Mouse (Mus musculus) forelimb bud, embryonic 11.5 days (tissue): ENCODE measurements at regions not wholly inside any gene's neighbourhood (a gene's known extent, or its start where the extent isn't known, plus 50 kb on each side); places are given as distances from the start of the nearest gene placed in this dataset.
"Not testable (repeated sequence)": the region's sequence is repeated elsewhere in the genome, so short reads cannot be mapped to it uniquely, and the experiment has no call there.

Source experiments
- DNase-seq: peaks from one replicate; pipeline ENCODE4 v3.0.0-alpha.2; 2012; ENCODE audit warnings: low read depth, low spot score

DNA sequence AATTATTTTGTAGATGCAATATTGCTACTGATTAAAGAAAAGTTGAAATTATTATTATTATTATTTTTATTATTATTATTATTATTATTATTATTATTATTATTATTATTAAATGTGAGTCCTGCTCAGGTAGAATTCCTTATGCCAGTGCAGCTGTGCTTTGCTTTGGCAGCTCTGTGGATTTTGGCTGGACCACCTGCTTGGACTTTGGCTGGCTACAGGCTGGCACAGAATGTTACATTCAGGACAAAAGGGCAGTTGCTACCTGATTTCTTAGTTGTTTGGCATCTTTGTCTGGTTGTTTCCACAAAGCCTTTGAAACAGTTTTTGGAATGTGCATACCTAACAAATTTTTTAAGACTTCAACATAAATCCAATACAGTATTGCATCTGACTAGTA lies 307.7 kb upstream of the Adamts5 start:
- DNase-seq = no peak

DNA sequence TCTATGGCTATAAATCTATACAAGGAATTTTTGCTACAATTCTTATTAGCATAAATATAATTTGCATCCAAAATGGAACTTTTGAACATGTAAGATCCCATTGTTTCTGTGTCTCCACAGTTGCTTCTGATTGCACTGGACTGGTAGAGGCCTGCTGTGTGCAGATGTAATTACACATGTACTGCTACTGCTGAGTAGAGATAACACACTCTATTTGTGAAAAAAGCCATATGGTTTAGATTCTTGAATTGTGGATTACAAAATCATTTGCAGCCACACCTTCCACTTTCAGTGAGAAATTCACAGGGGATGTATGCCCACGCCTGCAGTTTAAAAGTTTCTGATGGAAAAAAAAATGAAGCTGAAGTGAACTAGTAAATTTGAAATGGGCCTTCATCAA lies 288.2 kb upstream of the Adamts5 start:
- DNase-seq = no peak

DNA sequence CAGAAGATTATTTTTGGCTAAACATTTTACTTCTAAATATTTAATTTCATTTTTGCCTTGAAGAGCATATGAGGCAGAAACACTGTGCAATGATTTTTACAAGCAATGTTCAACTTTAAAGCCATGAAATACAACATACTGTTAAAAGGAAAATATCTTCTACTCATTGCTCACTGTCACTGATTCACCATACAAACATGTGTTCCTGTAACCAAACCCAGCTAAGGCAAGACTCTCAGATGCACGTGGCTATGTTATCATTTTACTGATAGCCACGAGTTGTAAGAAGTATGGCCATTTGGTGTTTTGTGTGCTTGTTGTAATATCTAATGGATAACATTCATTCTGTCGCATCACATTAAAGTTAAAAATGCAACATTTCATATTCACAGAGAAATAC lies 287.3 kb upstream of the Adamts5 start:
- no peak for DNase-seq

DNA sequence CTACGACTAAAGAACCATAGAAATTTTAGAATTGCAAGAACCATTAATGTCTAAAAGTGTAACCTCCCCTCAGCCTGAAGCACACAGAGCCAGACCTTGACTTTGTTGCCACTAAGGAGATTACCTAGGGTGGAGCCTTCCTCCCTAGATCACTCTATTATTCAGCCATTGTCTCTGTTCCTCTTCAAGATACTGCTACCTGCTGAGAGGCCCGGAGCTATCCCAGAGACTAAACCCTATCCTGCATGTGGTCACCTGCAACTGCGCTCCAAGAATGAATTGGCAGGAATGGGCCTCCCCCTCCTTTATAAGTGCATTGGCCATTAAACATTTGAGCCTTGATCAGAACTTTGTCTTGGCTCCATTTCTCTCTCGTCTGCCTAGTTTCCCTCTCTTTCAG lies 286.0 kb upstream of the Adamts5 start:
- DNase-seq = not testable (repeated sequence)

DNA sequence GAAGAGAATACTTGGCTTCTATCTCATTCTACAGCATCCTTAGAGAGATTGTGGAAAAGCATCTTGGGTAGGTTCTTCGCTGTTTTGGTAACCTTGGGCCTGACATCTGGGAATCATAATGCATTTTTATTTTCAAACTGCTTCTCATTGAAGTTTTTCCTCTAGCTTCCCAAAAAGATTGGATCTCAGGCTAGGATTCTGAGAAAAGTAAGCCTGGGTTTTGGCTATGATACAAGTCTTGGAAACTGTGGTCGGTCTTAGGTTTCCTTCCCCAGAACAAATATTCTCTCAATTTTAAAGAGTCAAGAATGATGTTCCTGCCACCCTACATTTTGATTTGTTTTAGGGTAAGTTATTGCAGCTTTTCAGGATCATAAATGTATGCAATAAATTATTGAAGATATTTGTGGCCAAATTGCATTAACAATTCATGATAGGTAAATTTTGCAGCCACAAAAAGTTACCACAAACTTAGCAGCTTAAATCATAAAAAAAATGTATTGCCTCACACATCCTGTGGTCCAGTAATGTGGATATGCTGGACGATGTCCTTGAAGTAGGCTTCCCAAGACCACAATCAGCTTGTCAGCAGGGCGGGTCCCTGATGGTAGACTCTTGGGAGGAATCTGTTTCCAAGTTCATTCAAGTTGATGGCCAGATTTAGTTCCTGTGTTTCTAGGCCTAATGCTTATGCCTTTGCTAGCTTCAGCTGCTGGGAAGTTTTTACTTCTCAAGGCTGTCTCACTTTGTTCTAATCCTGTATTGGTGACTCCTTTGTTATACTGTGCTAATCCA lies 257.6 kb upstream of the Adamts5 start:
- DNase-seq = no peak

DNA sequence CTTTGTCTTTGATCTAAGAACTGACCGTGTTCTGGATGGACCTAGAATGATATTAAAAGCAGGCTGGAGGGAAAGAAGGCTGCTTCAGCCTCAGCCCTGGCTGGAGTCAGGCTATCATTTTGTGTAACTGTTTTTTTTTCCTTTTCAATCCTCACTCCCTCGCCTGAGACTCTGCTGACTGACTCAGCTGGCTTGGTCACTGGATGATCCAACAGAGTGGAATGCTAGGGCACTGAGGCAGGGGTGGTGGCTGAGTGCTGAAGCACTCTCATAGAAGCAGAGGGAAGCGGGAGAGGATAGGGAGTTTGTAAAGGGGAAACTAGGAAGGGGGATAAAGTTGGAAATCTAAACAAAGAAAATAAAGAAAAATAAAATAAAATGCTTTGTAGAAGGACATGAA lies 236.5 kb upstream of the Adamts5 start:
- no peak for DNase-seq

DNA sequence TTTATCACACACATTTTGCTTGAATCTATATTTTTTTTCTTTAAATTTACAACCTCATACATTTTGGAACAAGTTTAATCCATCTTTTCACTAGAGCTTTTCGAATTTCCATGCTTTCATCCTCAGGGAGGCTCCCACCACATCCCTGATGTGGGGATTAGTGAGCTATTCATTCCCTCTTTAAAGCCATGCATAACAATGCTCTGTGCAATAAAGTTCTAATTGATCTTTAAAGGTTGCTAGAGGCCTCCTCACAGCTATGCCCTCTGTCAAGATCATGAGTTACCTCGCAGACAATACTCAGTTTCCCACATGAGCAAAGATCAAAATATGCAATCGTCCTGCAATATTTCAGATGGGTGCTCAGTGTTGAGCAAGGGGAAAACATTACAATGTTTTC lies 234.5 kb upstream of the Adamts5 start:
- DNase-seq = no peak

DNA sequence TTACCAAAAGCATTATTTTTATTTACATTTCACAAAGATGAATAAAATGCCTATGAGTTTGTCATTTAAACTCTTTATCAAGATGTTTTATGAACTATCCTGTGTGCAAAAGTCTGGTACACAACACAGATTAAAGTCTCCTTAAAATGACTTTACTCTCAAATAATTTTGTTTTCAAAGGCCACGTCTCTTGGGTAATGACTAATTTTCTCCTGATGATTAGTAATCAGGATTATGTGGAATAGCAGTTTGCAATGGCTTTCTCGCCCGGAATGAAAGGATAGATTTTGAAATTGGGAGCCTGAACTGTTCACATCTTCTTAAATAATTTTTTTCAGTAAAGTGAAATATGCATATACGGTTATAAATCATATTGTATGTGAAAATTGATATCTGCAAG lies 225.8 kb upstream of the Adamts5 start:
- DNase-seq = no peak

DNA sequence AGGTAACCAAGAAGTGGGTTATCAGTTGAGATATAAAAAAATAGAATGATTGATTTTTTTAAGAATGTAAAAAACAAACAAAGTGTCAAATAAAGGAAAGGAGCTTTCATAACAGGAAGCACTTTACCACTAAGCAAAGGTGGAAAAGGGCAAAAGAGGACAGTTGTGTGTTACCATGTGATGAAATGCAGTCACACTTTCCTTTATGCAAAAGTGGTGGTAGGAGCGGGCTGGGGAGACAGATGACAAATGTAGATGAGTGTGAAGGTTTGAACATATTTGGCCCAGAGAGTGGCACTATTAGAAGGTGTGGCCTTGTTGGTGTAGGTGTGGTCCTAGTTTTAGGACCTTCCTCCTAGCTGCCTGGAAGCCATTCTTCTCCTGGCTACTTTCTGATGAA lies 222.6 kb upstream of the Adamts5 start:
- no peak for DNase-seq

DNA sequence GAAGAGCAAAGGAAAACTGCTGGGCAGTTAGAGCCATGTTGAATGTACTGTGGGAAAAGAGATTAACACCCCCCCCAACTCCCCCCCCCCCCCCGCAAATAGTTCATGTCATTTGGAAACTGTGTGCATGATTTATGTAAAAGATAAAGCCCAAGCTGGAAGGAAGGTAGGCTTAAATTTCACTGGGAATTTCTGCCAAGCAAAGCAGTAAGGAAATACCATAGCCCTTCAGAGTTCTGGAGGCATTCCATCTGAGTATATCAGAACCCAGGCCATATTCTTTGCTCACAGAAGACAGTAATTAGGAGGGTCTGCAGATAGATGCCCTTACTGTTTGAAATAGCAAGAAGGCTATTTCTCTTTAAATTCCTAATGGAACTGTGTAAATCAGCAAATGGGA lies 221.3 kb upstream of the Adamts5 start:
- DNase-seq = no peak

DNA sequence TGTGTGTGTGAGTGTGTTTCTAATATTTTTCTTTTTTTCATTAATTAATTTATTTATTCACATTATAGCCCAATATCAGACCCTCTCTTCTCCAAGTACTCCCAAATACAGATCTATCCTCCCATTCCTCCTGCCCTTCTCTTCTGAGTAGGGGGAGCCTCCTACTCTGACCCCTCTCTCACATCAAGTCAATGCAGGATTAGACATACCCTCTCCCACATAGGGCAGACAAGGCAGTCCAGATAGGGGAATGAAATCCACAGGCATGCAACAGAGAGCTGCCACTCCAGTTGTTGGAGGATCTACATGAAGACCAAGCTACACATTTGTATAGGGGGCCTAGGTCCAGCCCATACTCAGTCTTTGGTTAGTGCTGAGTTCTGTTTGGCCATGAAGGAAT lies 216.3 kb upstream of the Adamts5 start:
- DNase-seq = no peak

DNA sequence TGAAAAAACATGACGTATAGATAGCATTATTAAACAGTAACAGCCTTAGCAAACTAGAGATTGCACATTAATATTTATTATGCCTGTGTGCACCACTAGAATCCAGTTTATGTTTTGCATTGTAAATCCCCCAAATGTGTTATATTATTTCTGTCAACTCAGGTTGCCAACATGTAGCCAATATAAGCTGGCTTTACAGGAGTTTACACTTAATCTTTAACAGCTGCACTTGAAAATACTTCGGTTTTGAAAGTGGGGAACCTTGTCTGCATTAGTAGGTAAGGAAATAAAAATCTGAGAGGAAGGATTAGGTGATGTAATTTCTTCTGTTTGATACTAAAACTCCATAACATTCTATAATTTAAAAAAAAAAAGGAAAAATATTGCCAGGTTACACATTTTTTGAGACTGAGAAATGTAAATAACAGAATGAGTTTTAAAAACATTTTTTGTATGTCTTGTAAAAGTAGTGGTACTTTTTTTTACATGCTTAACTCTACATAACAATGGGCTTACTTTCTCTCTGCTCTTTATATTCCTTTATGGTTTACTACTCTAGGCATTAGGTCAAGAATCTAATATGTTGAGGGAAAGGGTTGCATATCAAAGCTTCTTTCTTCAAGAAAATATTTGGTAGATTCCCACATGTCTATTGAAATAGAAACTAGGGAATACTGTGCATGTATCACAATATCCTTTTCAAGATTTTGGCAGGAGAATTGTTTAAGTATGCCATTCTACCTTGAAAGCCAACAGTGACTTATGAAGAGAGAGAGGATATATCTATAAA lies 214.2 kb upstream of the Adamts5 start:
- DNase-seq = peak; percentile 44

DNA sequence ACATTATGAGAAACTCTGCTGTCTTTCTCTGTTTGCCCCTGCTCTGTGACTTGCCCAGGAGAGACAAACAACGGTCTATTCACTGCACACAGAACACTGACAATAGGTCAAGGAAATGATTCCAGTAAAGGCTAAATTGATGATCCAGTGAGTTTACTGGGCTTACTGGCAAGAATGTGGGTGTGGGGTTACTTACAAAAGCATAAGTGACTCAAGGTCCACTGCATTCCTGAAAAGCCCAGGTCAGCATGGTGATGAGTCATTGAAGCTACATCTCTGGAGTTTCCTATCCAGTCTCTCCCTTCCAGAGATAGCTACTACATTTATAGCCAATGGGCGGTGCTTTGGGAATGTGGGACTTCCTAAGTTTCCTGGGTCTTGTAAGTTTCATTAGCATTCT lies 192.8 kb upstream of the Adamts5 start:
- no peak for DNase-seq

DNA sequence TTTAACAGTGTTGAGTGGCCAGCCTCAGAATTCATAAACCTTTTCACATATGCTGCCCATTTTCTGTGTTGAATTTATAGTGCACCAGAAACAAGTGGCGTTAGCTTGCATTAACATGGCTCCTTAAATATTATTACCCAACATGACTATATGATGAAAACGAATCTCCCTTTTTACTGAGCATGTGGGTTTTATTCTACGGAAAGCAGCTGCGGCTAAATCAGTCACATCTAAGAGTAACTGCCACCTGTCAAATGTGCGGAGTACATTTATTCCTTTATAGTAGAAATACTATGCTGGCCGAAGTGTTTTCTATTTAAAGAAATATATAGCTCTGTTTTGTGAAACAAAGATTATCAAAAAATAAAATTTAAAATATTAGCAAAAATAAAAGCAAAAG lies 188.5 kb upstream of the Adamts5 start:
- DNase-seq = peak; percentile 31

DNA sequence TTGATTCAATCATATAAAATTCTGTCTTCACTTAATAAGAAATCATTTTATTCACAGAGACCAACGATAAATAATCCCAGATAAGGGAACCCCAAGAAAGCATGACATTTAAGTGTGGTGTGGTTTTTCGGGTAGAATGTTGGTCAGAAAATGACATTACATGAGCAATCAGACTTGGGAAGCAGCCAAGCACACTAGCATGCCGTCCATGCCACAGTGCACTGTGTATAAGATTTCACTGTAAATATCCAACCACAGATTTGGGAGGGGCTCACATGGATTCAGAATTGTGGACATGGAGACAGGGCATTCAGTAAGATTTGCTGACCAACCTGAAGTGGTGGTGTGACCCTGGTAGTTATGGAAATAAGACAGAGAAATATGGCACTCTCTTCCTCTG lies 185.8 kb upstream of the Adamts5 start:
- no peak for DNase-seq

DNA sequence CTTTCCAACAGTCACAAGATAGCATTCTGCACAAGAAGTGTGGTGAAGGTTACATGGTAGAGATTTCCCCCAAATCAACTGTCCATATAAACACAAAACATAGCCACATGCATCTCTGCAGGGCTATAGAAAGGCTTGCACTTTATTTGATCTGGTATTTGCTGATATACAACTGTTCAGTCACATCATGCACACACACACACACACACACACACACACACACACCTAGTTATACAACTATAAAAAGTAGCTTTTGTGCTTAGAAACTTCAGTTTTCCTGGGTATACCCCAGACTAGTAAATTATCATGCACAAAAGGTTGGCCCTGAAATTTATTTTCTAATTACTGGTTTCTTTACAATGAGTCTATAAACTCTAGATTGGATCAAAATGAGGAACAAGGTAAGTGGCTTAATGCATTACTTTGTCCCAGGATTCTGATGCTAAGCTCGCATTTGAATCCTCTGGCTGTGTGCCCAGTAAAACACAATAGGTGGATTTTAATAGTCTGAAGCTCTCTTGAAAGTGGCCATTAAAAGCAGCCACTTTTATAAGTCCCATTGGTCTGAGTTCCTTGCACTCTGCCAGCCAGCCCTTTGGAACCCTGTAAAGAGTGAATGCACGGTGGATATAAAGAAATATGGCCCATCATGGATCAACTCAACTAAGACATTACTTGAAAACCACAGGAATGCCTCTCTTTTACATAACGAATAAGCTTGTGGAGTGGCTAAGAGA lies 166.2 kb upstream of the Adamts5 start:
- DNase-seq = peak; percentile 49

DNA sequence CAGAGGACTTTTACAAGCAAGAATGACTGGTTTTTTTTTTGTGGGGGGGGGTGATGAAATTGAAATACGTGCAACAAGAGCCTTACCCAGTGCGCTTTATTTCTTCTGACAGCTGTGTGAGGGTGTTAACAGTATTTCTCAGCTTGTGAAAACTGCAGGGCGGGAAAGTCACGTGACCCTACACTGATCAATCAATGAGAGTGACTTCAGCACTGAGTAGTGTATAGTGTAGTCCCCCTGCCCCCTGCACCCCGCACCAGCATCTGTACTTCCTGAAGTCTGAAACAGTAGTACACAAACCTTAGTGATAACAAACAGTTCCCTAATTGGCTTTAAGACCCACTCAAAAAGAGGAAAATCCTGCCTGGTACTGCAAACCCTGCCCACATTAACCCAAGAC lies 158.5 kb upstream of the Adamts5 start:
- DNase-seq = peak; percentile 31

DNA sequence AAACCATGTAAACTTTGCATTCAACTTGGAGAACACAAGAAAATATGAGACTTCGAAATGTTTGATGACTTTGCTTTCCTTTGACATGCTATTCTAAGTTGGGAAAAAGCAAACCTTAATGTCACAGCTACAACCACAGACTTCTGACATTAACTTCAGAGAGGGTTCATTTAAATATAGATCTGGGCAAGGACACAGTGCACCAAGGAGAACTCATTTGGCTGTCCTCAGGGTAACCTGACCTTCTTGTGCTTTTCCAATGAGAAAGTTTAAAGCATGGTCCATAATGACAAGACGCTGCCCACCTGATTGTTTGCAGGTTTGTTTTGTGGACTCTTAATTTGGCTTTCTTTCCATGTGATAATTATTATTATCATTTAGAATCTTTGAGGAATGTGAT lies 143.1 kb upstream of the Adamts5 start:
- no peak for DNase-seq

DNA sequence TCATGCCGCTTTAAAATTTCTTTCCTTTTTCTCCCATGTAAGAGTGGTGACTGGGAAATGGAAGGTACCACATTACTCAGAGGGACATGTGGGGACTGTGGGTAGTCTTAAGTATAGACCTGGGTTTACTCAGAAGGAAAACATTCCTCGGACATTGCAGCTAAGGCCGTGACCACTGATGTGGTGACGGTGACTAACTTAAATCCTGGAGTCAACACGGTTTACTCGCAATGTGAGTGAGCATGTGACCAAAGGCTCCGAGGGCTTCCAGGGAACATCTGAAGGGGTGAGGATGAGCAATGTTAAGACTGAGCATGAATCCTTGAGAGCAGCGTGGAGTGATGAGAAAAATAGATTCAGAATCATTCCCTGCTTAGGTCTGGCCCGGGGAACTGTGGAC lies 133.1 kb upstream of the Adamts5 start:
- no peak for DNase-seq

DNA sequence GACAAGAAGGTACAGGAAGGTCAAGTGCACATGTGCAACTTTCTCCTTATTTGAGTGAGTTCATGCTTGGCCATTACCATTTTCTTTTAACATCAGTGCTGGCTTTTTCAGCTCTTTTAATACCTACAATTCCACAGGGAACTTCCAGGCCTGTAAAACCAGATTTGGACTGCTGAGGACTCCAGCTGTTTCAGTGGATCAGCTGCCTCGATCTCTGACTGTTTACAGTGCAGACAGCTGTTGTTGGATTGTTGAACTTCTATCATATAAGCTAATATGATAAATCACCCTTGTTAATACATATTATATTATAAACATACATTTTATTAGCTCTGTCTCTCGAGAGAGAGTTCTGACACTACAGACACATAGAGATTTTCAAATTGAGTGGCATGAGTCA lies 126.1 kb upstream of the Adamts5 start:
- DNase-seq = no peak

DNA sequence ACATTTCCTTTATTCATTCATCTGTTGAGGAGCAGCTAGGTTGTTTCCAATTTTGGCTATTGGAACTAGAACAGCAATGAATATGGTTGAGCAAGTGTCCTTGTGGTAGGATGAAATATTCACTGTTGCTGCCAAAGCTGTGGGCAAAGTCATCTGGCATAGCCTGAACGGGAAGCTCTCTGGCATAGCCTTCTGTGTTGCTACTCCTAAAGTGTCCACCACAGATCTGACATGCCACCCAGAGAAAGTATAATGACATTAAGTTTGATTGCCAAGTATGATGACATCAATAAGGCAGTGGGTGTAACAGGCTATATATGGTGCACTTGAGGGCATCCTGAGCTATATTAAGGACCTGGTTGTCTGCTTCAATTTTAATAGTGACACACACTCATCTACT lies 113.7 kb upstream of the Adamts5 start:
- DNase-seq = no peak

DNA sequence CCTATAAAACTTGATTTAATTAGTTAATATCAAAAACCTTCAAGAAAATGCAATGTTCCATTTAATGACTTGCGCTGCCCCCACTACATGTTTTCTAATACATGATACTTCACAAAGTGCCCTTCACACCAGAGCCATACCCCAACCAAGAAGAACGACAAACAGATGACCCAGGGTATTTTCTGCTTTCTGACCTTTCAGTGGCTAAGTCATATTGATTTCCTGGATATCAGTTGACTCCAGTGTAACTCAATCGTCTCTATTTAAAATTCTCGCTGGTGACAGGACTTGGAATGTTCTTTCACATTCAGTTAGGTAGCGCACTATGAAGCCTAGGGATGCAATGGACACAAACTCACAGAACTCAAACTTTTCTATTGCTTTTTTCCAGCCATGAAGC lies 109.4 kb upstream of the Adamts5 start:
- DNase-seq = no peak
